Mouse (Mus musculus) cerebellum, adult 2 months (tissue): ENCODE results near the gene Prkaca.

ENCODE experiments used
- CTCF ChIP-seq: fragments of 200-500 bp; IDR thresholded peaks from 2 replicates; pipeline ENCODE4 v1.5.1; 2011; ENCODE audit warnings: low read depth, mild to moderate bottlenecking, control low read depth, low read length, moderate library complexity, borderline replicate concordance; ENCODE audit not compliant: insufficient read depth
- POLR2A ChIP-seq: fragments of 200-500 bp; IDR thresholded peaks from 2 replicates; pipeline ENCODE4 v1.6.1; 2011; ENCODE audit warnings: low read length, control low read depth, borderline replicate concordance; ENCODE audit not compliant: insufficient read depth

GRCm38 (mm10) chr8:83981533-83981932, 8.7 kb downstream of the Prkaca start:
- TF ChIP-seq CTCF (no peak), POLR2A (no peak)
